Mouse (Mus musculus) forebrain, embryonic 12.5 days (tissue): ENCODE results near the gene Rps28. TPM values are rescaled to one million over a fixed set of nuclear protein-coding genes. Genes with fewer than 3 reads are reported as not detected.

ENCODE experiments used
- ATAC-seq: fragments of 200-750 bp; cut with Nextera tagmentation; 2 replicates; pipeline ENCODE4 v1.8.0; 2017; ENCODE audit warnings: moderate TSS enrichment; ENCODE audit not compliant: low FRiP score
- H3K27ac ChIP-seq: fragments of 300-500 bp; sonication (generic); 2 replicates; pipeline ENCODE4 v1.5.1; 2016; ENCODE audit warnings: mild to moderate bottlenecking
- H3K27me3 ChIP-seq: fragments of 300-500 bp; sonication (generic); 2 replicates; pipeline ENCODE4 v1.6.1; 2016; ENCODE audit warnings: mild to moderate bottlenecking
- H3K36me3 ChIP-seq: fragments of 300-500 bp; sonication (generic); replicated peaks from 2 replicates; pipeline ENCODE4 v1.6.1; 2016; ENCODE audit warnings: mild to moderate bottlenecking
- H3K4me1 ChIP-seq: fragments of 300-500 bp; sonication (generic); 2 replicates; pipeline ENCODE4 v1.6.1; 2016
- H3K4me2 ChIP-seq: fragments of 300-500 bp; sonication (generic); 2 replicates; pipeline ENCODE4 v1.6.1; 2016; ENCODE audit warnings: mild to moderate bottlenecking, moderate library complexity
- H3K4me3 ChIP-seq: fragments of 300-500 bp; sonication (generic); replicated peaks from 2 replicates; pipeline ENCODE4 v1.5.1; 2016; ENCODE audit warnings: mild to moderate bottlenecking
- H3K9ac ChIP-seq: fragments of 300-500 bp; sonication (generic); 2 replicates; pipeline ENCODE4 v1.6.1; 2016; ENCODE audit warnings: mild to moderate bottlenecking
- H3K9me3 ChIP-seq: fragments of 300-500 bp; sonication (generic); 2 replicates; pipeline ENCODE4 v1.6.1; 2016
- WGBS: fragments of 180-500 bp; shearing (Covaris S2); methylation state at CpG from one replicate; pipeline ENCODE4 v1.1.7; 2016; 5-methylcytosine and 5-hydroxymethylcytosine counted together
- polyA plus RNA-seq: library from polyadenylated mRNA; unstranded; fragments of >200 nt; fragmentation: Nextera tagmentation; extraction: Ambion mirVana; gene quantifications from 2 replicates; pipeline ENCODE4 v1.2.1, GENCODE M21; 2016

The Rps28 gene
- polyA plus RNA-seq, 1 experiment from 2014 or later, result 713 TPM

DNA sequence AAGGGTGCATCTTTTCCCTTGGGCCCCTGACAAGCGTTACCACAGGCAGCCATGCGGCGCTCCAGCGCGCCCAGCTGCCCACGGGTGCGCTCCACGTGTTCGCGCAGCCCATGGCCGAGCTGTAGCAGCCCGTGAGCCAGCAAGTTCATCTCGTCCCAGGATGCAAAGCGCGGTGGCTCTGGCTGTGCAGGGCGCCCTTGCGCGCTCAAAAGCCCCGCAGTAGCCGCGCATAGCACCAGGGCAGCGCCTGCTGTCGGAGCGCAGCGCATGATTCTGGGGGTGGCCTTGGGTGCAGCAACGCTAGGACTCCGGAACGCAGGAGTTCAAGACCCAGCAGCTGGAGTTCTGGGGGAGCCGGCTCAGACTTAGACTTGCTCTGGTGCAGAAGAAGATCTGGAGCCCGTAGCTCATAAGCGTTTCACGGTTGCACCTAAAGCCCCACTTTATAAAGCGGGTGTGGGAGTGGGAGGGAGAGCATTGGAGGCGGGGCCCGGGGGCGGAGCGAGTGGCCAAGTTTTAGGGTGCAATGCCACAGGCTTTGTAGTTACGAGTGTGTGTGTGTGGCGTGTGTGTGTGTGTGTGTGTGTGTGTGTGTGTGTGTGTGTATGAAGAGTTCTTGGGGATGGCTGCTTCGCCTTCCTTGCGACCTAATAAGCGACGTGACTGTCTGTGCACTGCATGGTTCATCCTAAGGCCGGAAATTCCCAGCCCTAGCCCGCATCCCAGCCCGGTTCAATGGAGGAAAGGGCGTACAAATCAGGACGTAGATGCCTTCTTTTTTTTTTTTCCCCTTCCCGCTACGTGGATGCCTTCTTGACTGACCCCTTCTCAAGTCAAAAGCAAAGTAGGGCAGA is 43.0 kb downstream of the Rps28 start, which contains the start of gene Angptl4:
TSS of gene Angptl4 (minus strand) at position 707 of the 854 bp plus-strand sequence.
- H3K4me2 ChIP-seq, result peak within 1 kb of the TSS; percentile 87
- peaks cover 27% of the 10 kb centered on the region for H3K27me3 ChIP-seq
- H3K9ac ChIP-seq, result peak within 1 kb of the TSS; percentile 58
- no peaks in the 10 kb centered on the region for H3K36me3 ChIP-seq
- ATAC-seq, result peak; percentile 79
- 1% methylated on average over 50 of the region's 50 CpGs for WGBS
- H3K27ac ChIP-seq, result peak within 1 kb of the TSS; percentile 61; the same call in 1 of the 2 replicates
- peak within 1 kb of the TSS; percentile 46 for H3K4me3 ChIP-seq
- H3K9me3 ChIP-seq, result no peaks in the 10 kb centered on the region
- H3K4me1 ChIP-seq, result peaks cover 22% of the 10 kb centered on the region

DNA sequence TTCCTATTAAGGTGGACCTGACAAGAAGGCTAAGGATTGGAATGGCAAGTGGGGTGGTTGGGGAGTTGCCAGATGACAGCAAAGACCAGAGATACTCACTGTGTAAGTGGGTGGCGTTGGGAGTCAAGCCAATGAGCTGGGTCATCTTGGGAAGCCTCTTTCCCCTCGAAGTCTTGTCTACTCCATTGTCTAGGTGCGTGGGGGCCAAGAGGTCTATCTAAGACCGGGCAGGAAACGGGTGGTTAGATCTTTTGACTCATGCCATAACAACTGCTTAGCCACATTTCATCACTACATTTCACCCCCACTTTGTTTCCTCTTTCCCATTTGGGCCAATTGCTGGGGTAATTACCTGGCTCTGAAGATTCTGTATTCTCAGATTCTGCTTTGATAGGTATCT is 43.9 kb downstream of the Rps28 start:
- peak overlapping the region; percentile 46 for H3K4me3 ChIP-seq
- H3K36me3 ChIP-seq, result no peaks in the 10 kb centered on the region
- no peak for ATAC-seq
- H3K9me3 ChIP-seq, result no peaks in the 10 kb centered on the region
- peaks cover 22% of the 10 kb centered on the region for H3K4me1 ChIP-seq
- no peak overlapping the region for H3K9ac ChIP-seq
- H3K27ac ChIP-seq, result 0 out of 2 replicates have a peak overlapping the region, but pooled peaks have one; percentile 61
- H3K4me2 ChIP-seq, result peak overlapping the region; percentile 87
- 96% methylated on average over 5 of the region's 5 CpGs for WGBS
- H3K27me3 ChIP-seq, result peaks cover 27% of the 10 kb centered on the region

DNA sequence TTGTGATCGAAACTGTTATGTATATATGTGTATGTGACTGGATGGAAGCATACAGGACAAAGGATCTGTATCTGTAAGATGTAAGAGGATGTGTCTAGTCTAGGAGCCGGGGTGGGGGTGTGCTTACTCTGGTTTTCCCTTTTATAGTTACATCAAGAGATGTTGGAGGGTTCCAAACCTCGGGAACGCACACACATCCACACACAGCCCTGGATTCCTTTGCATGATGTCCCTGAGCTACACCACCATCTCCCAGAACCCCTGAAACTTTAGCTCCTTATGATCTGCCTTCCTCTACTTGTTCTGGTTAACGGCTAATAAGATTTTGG is 44.4 kb downstream of the Rps28 start:
- 94% methylated on average over 5 of the region's 5 CpGs for WGBS
- Histone ChIP-seq H3K9me3 (no peaks in the 10 kb centered on the region), H3K4me1 (peaks cover 22% of the 10 kb centered on the region), H3K9ac (no peak overlapping the region), H3K4me3 (no peak overlapping the region), H3K36me3 (no peaks in the 10 kb centered on the region), H3K27ac (no peak overlapping the region), H3K27me3 (peaks cover 27% of the 10 kb centered on the region), H3K4me2 (no peak overlapping the region)
- ATAC-seq, result no peak

DNA sequence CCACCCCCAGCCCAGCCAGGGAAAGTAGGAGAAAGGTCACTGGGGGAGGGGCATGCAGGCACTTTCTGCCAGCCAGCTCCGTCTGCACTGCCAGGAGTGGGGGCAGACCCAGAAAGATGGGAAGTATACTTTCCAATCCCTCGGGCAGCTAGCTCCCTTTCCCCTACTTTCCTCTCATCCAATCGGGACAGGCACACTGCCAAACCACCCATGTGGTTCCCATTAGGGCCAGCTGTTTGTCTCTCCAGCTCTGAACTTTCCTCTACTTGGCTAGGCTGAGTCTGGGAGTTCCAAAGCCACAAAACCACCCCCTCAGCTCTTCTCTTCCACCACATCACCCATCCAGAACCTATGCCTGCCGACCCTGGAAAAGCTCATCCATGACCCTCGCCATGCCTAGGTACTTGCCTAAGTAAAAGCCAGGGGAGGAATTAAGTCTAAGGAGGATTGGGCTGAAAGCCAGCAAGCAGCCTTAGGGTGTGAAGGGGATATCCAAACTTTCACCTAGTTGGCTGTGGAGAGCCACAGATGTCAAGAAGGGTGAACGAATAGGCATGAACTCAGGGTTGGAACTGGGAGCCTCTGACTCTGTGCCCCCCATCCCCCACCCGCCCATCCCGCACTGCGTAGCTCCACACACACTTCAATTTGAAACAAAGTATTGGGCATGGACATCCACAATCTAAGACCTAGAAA is 44.9 kb downstream of the Rps28 start:
- 0 out of 2 replicates have a peak overlapping the region, but pooled peaks have one; percentile 8 for H3K27ac ChIP-seq

DNA sequence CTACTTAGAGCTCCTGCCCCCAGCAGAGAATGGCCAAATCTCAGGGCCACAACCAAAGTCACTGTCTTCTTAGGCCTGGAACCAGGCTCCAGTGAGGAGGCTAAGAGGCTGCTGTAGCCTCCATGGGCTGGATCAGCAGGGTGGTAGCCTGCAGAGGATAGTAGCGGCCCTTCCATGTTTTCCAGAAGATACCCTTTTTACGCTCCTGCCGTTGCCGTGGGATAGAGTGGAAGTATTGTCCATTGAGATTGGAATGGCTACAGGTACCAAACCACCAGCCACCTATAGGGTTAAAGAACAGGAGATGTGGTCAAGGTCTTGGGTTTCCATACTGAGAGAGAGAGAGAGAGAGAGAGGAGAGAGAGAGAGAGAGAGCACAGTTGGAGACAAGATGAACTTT is 49.1 kb downstream of the Rps28 start:
- no peak for ATAC-seq
- no peak overlapping the region for H3K4me3 ChIP-seq
- no peaks in the 10 kb centered on the region for H3K9me3 ChIP-seq
- no peak overlapping the region for H3K27ac ChIP-seq
- H3K4me2 ChIP-seq, result no peak overlapping the region
- no peak overlapping the region for H3K9ac ChIP-seq
- no peaks in the 10 kb centered on the region for H3K27me3 ChIP-seq
- peaks cover 5% of the 10 kb centered on the region; the same call in 1 of the 2 replicates for H3K4me1 ChIP-seq
- over 99% methylated on average over 4 of the region's 4 CpGs for WGBS
- H3K36me3 ChIP-seq, result no peaks in the 10 kb centered on the region

More for the DNA sequence above, 44.9 kb downstream of the Rps28 start:
- Histone ChIP-seq H3K4me2 (0 out of 2 replicates have a peak overlapping the region, but pooled peaks have one; percentile 2), H3K27me3 (peaks cover 27% of the 10 kb centered on the region), H3K4me3 (no peak overlapping the region), H3K9ac (no peak overlapping the region), H3K36me3 (no peaks in the 10 kb centered on the region), H3K4me1 (peaks cover 22% of the 10 kb centered on the region), H3K9me3 (no peaks in the 10 kb centered on the region)
- no peak for ATAC-seq
- 70% methylated on average over 9 of the region's 9 CpGs for WGBS

DNA sequence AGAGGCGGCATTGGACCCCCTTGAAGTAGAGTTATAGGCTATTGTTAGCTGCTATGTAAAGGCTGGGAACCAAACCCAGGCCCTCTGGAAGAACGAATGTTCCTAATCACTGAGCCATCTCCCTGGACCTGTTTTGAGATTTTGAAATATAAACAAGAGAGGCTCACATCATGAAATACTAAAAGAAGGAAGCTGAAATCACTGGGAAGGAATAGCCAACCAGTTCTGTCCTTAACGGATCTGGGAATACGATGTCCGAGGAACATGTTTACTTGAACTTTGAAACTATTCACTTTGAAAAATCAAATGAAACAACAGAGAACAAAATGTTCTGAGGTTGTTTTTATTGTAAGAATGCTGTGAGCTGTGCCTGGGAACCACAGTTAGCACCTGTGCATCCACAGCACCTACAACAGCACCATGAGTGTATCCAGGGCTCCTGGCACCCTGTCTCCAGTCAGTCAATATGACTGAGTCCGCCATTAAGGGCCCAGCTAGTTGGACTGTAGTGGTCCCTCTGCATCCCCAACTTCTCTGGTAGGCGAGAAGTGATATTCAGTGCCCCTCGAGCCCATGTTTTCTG is 49.7 kb downstream of the Rps28 start:
- whole genome bisulfite sequencing, result 91% methylated on average over 8 of the region's 8 CpGs
- H3K4me2 ChIP-seq, result no peak overlapping the region

DNA sequence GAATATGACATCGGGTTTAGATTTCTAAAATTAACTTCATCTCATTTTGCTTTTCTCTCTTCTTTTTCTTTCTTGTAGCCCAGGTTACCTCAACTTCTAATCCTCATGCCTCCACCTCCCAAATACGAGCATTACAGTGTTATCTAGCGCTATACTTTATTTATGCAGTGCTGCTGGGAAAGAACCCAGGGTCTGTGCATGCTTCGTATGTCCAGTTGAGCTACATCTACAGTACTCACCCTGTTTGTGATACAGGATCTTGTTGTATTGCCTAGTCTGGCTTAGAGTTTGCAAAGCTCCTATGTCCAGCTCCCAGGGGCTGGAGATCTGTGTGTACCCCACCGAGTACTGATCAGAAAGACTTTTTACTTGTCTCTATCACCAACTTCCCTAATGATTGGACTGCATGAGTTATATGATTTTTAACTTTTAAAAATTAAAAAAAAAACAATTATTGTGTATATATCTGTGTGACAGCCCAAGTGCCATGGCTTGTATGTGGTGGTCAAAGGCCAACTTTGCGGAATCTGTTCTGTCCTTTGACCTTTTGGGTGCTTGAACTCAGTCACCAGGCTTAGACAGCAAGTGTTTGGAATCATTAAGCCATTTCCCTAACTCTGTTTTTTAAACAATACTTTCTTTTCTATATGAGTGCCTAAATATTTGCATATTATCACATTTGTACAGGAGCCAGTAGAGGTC is 50.3 kb downstream of the Rps28 start:
- Histone ChIP-seq H3K27ac (no peak overlapping the region), H3K9me3 (no peaks in the 10 kb centered on the region), H3K4me3 (no peak overlapping the region), H3K36me3 (no peaks in the 10 kb centered on the region), H3K4me1 (no peaks in the 10 kb centered on the region), H3K27me3 (no peaks in the 10 kb centered on the region), H3K4me2 (no peak overlapping the region), H3K9ac (no peak overlapping the region)
- WGBS, result 90% methylated on average over 6 of the region's 6 CpGs
- ATAC-seq, result no peak

More for the DNA sequence above, 49.7 kb downstream of the Rps28 start:
- H3K9ac ChIP-seq, result no peak overlapping the region
- H3K36me3 ChIP-seq, result no peaks in the 10 kb centered on the region
- no peaks in the 10 kb centered on the region for H3K9me3 ChIP-seq
- no peak overlapping the region for H3K4me3 ChIP-seq
- no peak overlapping the region for H3K27ac ChIP-seq
- no peaks in the 10 kb centered on the region for H3K27me3 ChIP-seq
- no peak for ATAC-seq
- peaks cover 5% of the 10 kb centered on the region; the same call in 1 of the 2 replicates for H3K4me1 ChIP-seq

DNA sequence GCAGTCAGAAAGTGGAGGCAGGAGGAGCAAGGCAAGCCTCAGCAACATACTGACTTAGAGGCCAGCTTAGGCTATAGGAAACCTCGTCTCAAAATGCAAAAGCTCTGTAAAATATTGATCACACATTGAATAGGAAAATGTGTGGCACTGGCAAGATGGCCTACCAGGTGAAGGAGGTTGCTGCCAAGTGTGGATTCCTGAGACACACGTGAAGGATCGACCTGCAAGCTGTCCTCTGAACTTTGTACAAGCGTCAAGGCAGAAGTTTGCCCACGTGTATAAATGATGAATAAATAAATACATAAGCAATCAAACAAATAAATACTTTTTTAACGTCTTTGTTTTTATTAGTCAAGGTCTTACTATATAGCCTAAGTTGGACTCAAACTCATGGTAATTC is 50.9 kb downstream of the Rps28 start:
- Histone ChIP-seq H3K36me3 (no peaks in the 10 kb centered on the region), H3K27me3 (no peaks in the 10 kb centered on the region), H3K4me1 (no peaks in the 10 kb centered on the region), H3K4me3 (no peak overlapping the region), H3K27ac (no peak overlapping the region), H3K9me3 (no peaks in the 10 kb centered on the region), H3K9ac (no peak overlapping the region), H3K4me2 (no peak overlapping the region)
- 87% methylated on average over 6 of the region's 6 CpGs for WGBS
- no peak for ATAC-seq

DNA sequence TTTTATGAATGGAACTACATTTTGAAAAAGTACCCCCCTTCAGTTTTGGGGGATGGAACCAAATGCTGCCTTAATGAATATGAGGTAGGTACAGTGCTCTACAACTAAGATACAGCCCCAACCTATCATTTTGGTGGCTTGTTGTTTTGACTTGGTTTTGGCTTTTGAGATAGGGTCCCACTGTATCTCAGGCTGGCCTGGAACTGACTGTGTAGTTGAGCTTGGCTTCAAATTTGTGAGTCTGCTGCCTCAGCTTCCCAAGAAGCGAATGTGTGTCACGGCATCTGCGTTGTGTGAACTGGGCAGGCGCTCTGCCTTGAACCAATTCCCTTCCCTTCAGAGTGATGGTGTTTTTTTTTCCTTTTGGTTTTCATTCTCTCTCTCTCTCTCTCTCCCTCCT is 52.7 kb downstream of the Rps28 start:
- no peaks in the 10 kb centered on the region for H3K4me1 ChIP-seq
- H3K27ac ChIP-seq, result no peak overlapping the region
- no peak overlapping the region for H3K4me2 ChIP-seq
- no peaks in the 10 kb centered on the region for H3K36me3 ChIP-seq
- no peak overlapping the region for H3K4me3 ChIP-seq
- no peaks in the 10 kb centered on the region for H3K27me3 ChIP-seq
- no peak overlapping the region for H3K9ac ChIP-seq
- 85% methylated on average over 4 of the region's 4 CpGs for WGBS
- ATAC-seq, result no peak
- no peaks in the 10 kb centered on the region for H3K9me3 ChIP-seq

Other genes starting within 250 kb of the Rps28 start
- gene Zfp414, start 195.5 kb downstream of the Rps28 start, polyA plus RNA-seq, result 50.6 and 52.7 TPM in 2 replicates
- gene Pram1, start 186.5 kb downstream of the Rps28 start, polyA plus RNA-seq, result 0.72 and 0.95 TPM in 2 replicates
- 490 and 547 TPM in 2 replicates for gene Hnrnpm, start 137.7 kb downstream of the Rps28 start, polyA plus RNA-seq
- 42.4 and 48.7 TPM in 2 replicates for gene March2, start 105.9 kb downstream of the Rps28 start, polyA plus RNA-seq
- 377 and 388 TPM in 2 replicates for gene Rab11b, start 64.0 kb downstream of the Rps28 start, polyA plus RNA-seq
- 11.4 and 13.3 TPM in 2 replicates for gene Angptl4, start 42.7 kb downstream of the Rps28 start, polyA plus RNA-seq
- gene Kank3, start 14.0 kb downstream of the Rps28 start, polyA plus RNA-seq, result 27.3 and 27.8 TPM in 2 replicates
- gene Ndufa7, start within 50 bp of the Rps28 start, polyA plus RNA-seq, result 371 and 397 TPM in 2 replicates
- 54.7 and 55.1 TPM in 2 replicates for gene Cd320, start 18.5 kb upstream of the Rps28 start, polyA plus RNA-seq
- not detected in 2 replicates for gene Gm7029, start 49.3 kb upstream of the Rps28 start, polyA plus RNA-seq
- gene Kifc1, start 66.1 kb upstream of the Rps28 start, polyA plus RNA-seq, result 5.4 and 7.4 TPM in 2 replicates
- gene Platr17, start 80.6 kb upstream of the Rps28 start, polyA plus RNA-seq, result not detected in 2 replicates
- 67.9 and 68.2 TPM in 2 replicates for gene Daxx, start 84.9 kb upstream of the Rps28 start, polyA plus RNA-seq
- 16.1 and 19.5 TPM in 2 replicates for gene Tapbp, start 91.3 kb upstream of the Rps28 start, polyA plus RNA-seq
- 23.1 and 23.5 TPM in 2 replicates for gene Zbtb22, start 91.3 kb upstream of the Rps28 start, polyA plus RNA-seq
- 53.7 and 55.9 TPM in 2 replicates for gene Rgl2, start 105.0 kb upstream of the Rps28 start, polyA plus RNA-seq
- gene Pfdn6, start 115.8 kb upstream of the Rps28 start, polyA plus RNA-seq, result 198 and 201 TPM in 2 replicates
- 40.1 and 41.9 TPM in 2 replicates for gene Wdr46, start 116.1 kb upstream of the Rps28 start, polyA plus RNA-seq
- gene B3galt4, start 126.9 kb upstream of the Rps28 start, polyA plus RNA-seq, result 5.0 and 7.1 TPM in 2 replicates
- gene Vps52, start 131.2 kb upstream of the Rps28 start, polyA plus RNA-seq, result 58.4 and 63.5 TPM in 2 replicates
- 934 and 1,034 TPM in 2 replicates for gene Rps18, start 131.4 kb upstream of the Rps28 start, polyA plus RNA-seq
- 23.3 and 28.2 TPM in 2 replicates for gene H2-K1, start 175.8 kb upstream of the Rps28 start, polyA plus RNA-seq
- gene Ring1, start 200.1 kb upstream of the Rps28 start, polyA plus RNA-seq, result 19.1 and 23.6 TPM in 2 replicates
- 92.8 and 103 TPM in 2 replicates for gene H2-Ke6, start 203.5 kb upstream of the Rps28 start, polyA plus RNA-seq
- gene Slc39a7, start 207.1 kb upstream of the Rps28 start, polyA plus RNA-seq, result 160 and 166 TPM in 2 replicates
- 54.8 and 59.5 TPM in 2 replicates for gene Rxrb, start 207.2 kb upstream of the Rps28 start, polyA plus RNA-seq
- gene Col11a2, start 214.9 kb upstream of the Rps28 start, polyA plus RNA-seq, result 1.4 and 2.5 TPM in 2 replicates